Mouse (Mus musculus) macrophage (primary cell): ENCODE data around the gene Fzr1. TPM values are rescaled to one million over a fixed set of nuclear protein-coding genes. Genes with fewer than 3 reads are reported as not detected.

Source experiments
- H3K27ac ChIP-seq: fragments of 350-480 bp; formaldehyde crosslinking; 2 replicates; pipeline ENCODE4 v1.9.0; 2021
- H3K36me3 ChIP-seq: fragments of 350-480 bp; formaldehyde crosslinking; 2 replicates; pipeline ENCODE4 v1.9.0; 2021; ENCODE audit errors: inconsistent target
- H3K4me3 ChIP-seq: fragments of 350-480 bp; formaldehyde crosslinking; 2 replicates; pipeline ENCODE4 v1.9.0; 2021; ENCODE audit errors: inconsistent target
- H3K79me2 ChIP-seq: fragments of 350-480 bp; formaldehyde crosslinking; 2 replicates; pipeline ENCODE4 v1.9.0; 2021; ENCODE audit errors: inconsistent target
- WGBS: methylation state at CpG from one replicate; pipeline ENCODE4 v1.1.7; 2026; ENCODE audit warnings: inconsistent platforms; ENCODE audit not compliant: missing documents; 5-methylcytosine and 5-hydroxymethylcytosine counted together
- polyA plus RNA-seq: library from polyadenylated mRNA; stranded (reverse); fragments of 250-400 nt; gene quantifications from 3 replicates; pipeline ENCODE4 v1.2.4, GENCODE M21; 2018; ENCODE audit warnings: inconsistent platforms

The Fzr1 gene
- polyA plus RNA-seq, 1 experiment from 2014 or later, result 12.9 TPM

DNA sequence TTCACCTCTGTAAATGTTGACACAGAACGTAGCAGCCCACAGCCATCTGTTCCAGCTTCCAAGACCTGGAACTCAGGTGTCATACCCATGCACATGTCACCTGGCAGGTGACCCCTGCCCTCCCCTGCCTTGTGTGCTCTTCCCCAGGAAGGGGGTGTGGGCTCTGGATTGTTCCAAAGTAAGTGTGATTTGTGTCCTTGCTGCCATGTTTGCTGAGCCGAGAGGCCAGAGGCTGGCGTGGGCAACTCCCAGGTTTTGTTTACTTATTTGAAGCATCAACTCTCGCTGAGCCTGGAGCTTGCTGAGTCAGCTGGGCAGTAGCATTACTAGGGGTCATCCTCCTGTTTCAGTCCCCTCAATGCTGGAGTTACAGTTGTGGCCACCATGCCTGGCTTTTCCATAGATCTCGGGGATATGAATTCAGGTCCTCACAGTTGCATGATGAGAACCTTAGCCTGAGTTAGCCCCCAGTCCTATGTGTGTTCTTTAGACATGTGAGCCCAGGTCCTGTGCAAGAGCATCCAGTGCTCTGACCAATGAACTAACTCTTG, 10.3 kb upstream of the Fzr1 start, which contains the start of gene Gm48552:
Gene Gm48552, plus strand, starts transcription at position 501 of the 551 bp plus-strand sequence.
- Histone ChIP-seq H3K36me3 (peaks cover 22% of the 10 kb centered on the region; the same call in 1 of the 2 replicates), H3K4me3 (no peak within 1 kb of the TSS), H3K27ac (peak within 1 kb of the TSS; percentile 41), H3K79me2 (peaks cover 32% of the 10 kb centered on the region)
- 95% methylated on average over 5 of the region's 5 CpGs for WGBS

DNA sequence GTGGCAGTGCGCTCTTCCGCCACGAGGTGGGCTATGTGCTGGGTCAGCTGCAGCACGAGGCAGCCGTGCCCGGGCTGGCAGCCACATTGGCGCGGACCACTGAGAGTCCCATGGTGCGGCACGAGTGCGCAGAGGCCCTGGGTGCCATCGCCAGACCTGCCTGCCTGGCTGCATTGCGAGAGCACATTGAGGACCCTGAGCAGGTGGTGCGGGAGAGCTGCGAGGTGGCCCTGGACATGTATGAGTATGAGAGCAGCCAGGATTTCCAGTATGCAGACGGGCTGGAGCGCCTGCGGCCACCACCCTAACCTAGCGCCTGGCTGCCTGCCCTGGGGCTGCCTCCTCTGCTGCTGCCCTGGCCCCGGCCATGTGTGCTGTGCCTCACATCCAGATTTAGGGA, 9.4 kb upstream of the Fzr1 start:
- WGBS, result 95% methylated on average over 19 of the region's 20 CpGs
- Histone ChIP-seq H3K27ac (no peak overlapping the region), H3K4me3 (no peak overlapping the region), H3K79me2 (peaks cover 32% of the 10 kb centered on the region), H3K36me3 (peaks cover 22% of the 10 kb centered on the region; the same call in 1 of the 2 replicates)

DNA sequence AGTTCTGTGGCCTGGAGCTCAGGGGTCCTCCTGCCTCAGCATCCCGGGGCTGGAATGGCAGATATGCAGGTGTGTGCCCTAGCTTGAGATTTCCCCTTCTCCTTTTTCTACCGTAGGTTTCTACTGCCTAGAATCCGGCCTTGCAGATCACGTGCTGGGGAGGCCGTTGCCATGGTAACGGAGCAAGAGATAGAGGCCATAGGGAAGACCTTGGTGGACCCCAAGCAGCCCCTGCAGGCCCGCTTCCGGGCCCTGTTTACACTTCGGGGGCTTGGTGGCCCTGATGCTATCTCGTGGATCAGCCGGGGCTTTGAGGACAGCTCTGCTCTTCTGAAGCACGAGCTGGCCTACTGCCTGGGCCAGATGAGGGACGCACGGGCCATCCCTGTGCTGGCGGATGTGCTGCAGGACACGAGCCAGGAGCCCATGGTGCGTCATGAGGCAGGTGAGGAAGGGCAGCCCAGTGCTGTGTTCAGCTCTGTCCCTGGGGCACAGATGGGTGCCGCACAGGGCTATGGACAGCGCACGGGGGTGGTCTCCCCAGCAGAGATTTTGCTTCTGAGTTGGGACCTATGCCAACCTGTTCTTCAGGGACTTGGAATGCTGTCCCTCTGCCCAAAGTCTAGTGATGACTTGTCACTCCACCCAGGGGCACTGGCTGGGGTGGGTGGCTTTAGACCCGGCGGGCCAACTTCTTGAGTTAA, 7.4 kb upstream of the Fzr1 start:
- Histone ChIP-seq H3K27ac (no peak overlapping the region), H3K36me3 (peaks cover 22% of the 10 kb centered on the region; the same call in 1 of the 2 replicates), H3K4me3 (peak overlapping the region; percentile 100; the same call in 1 of the 2 replicates), H3K79me2 (peaks cover 32% of the 10 kb centered on the region)
- 86% methylated on average over 22 of the region's 22 CpGs for WGBS

DNA sequence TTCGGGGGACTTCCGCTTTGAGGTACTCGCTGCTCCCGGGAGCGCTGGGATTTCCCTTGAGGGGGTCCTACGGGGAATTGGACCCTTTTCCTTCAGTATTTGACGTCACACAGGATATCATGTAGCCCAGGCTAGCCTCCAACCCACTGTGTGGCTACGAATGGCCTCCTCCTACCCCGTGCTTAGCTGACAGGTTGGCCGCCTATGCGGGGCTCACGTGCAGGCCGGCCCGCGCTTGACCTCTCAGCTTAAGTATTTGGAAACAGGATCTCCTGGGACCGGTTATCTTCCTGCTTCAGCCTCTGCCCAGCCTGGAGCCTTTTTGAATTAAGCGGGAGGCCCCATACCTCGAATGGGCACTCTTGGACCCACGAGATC, 6.3 kb upstream of the Fzr1 start:
- H3K4me3 ChIP-seq, result peak overlapping the region; percentile 100
- H3K79me2 ChIP-seq, result peaks cover 32% of the 10 kb centered on the region
- H3K27ac ChIP-seq, result peak overlapping the region; percentile 89
- WGBS, result 0% methylated on average over 19 of the region's 19 CpGs
- H3K36me3 ChIP-seq, result peaks cover 22% of the 10 kb centered on the region; the same call in 1 of the 2 replicates

DNA sequence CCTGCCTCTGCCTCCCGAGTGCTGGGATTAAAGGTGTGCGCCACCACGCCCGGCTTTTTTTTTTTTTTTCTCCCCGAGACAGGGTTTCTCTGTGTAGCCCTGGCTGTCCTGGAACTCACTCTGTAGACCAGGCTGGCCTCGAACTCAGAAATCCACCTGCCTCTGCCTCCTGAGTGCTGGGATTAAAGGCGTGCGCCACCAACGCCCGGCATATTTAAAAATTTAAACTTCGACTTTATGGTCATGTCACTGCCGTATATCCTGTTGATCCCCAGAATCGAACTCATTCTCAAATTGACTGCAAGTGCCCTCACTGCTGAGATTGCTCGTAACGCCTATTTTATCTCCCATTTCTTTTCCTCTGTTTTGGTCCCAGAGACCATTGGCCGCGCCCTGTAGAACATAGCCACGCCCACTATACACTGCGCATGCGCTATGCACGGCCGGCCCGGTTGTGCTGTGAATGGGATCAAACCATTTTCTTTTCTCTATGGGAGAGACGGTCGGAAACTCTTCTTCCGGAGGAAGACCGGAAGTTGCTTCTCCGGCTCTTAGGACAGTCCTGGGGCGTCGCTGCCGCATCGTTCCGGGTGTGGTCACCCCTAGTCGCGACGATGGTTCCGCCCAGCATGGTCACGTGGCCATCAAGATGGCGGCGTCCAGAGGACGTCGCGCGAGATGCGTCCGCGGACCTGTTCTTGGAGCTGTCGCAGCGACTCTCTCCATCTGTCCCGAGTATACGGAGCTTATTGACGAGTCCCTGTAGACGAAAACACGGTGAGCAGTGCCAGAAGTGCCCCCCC, 5.7 kb upstream of the Fzr1 start, which contains the start of the genes Dohh and Gm48551:
Gene Dohh, plus strand, starts transcription at position 627 of the 803 bp plus-strand sequence.
Gene Gm48551, plus strand, starts transcription at position 665 of the 803 bp plus-strand sequence.
- peak within 1 kb of the TSS; percentile 100 for H3K4me3 ChIP-seq
- peaks cover 22% of the 10 kb centered on the region; the same call in 1 of the 2 replicates for H3K36me3 ChIP-seq
- peaks cover 32% of the 10 kb centered on the region for H3K79me2 ChIP-seq
- WGBS, result 5% methylated on average over 48 of the region's 54 CpGs
- peak within 1 kb of the TSS; percentile 89 for H3K27ac ChIP-seq

DNA sequence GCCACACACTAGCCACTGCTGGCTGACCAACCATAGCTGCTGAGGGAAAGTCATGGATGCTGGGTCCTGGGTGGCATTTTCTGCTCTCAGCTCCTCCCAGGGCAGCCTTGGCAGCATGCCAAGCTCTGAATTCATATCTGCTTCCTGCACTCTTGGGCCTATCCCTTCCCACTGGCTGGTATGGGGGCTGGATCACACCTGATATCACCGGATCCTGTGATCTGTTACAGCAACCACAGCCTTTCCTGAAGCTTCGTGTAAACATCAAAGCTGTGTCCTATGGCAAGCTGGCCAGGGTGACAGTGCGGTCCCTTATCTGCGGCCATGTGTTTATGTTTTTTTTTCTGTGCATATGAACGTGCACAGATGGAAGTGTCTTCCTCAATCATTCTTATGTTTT, 3.7 kb upstream of the Fzr1 start:
- H3K36me3 ChIP-seq, result peaks cover 11% of the 10 kb centered on the region; the same call in 1 of the 2 replicates
- no peak overlapping the region for H3K4me3 ChIP-seq
- 38% methylated on average over 5 of the region's 5 CpGs for WGBS
- no peak overlapping the region for H3K27ac ChIP-seq
- H3K79me2 ChIP-seq, result peaks cover 38% of the 10 kb centered on the region

DNA sequence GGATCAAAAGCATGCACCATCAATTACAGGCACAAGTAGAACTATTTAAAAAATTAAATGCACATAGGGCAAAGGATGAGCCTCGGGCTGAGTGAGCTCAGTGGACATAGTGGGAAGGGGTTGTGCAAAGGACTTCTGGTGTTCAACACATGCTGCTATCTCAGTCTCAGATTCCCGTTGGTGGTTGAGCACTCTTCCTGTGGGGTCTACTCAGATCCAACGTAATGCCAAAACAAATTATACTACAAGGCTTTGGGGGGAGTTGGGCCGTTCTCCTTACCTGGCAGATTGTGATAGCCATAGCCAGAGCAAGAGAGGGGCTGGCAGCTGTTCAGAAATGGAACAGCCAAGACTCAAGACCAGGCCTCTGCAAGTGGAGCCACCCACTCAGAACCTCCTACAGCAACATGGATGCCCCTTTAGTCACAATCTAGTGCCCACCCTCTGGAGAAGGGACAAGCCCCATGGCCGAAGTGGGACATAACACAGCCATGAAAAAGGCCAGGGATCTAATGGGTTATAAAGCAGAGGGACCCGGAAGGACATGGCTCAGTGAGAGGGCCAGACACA, 1.6 kb upstream of the Fzr1 start:
- 83% methylated on average over 6 of the region's 6 CpGs for WGBS

DNA sequence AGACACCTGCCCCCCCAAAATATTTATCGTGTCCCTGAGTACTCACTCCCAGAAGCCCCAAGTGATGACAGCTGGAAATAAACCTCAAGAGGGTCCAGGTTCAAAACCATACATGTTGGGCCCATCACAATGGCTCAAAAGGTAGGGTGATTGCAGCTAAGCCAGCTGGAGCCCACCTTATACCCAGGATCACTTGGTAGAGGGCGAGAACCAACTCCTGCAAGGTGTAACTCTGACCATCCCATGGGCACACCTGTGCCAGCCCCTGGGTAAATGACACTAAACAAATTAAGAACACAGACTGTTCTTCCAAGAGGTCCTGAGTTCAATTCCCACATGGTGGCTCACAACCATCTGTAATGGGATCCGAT, 852 bp upstream of the Fzr1 start:
- peak overlapping the region; percentile 69 for H3K27ac ChIP-seq
- peak overlapping the region; percentile 54 for H3K4me3 ChIP-seq
- peaks cover 6% of the 10 kb centered on the region for H3K36me3 ChIP-seq
- WGBS, result 53% methylated on average over 3 of the region's 3 CpGs
- peaks cover 39% of the 10 kb centered on the region for H3K79me2 ChIP-seq

More for the DNA sequence above, 1.6 kb upstream of the Fzr1 start:
- no peak overlapping the region for H3K4me3 ChIP-seq
- H3K79me2 ChIP-seq, result peaks cover 38% of the 10 kb centered on the region
- H3K36me3 ChIP-seq, result peaks cover 3% of the 10 kb centered on the region; the same call in 1 of the 2 replicates
- H3K27ac ChIP-seq, result no peak overlapping the region

DNA sequence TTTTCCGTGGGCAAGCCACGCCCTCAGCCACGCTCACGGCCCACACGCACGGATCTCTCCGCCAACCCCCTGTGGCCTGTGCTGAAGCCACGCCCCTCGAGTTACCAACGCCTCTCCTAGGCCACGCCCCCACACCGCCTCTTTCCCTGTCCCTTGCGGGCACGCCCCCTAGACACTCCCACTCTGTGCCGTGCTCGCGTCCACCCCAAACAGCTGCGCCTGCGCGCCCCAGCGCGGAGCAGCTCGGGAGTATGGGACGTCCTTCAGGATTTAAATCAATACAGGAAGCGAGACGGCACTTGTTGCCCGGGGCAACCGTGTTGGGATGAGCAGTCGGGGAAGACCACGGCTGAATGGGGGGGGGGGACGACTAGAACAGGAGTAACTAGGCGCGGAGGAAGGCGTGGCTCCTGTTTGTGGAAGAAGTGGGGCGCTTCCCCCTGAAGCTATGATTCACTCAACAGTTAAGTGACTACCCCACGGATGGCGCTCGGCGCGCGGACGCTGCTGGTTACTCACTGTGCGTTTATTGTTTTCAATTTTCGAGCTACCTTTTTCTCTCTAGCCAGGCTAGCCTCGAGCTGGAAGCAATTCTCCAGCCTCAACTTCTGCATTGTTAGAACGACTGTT, 352 bp upstream of the Fzr1 start:
- Histone ChIP-seq H3K27ac (peak overlapping the region; percentile 69), H3K36me3 (peaks cover 11% of the 10 kb centered on the region), H3K79me2 (peaks cover 44% of the 10 kb centered on the region), H3K4me3 (peak overlapping the region; percentile 54)
- WGBS, result 1% methylated on average over 38 of the region's 46 CpGs

DNA sequence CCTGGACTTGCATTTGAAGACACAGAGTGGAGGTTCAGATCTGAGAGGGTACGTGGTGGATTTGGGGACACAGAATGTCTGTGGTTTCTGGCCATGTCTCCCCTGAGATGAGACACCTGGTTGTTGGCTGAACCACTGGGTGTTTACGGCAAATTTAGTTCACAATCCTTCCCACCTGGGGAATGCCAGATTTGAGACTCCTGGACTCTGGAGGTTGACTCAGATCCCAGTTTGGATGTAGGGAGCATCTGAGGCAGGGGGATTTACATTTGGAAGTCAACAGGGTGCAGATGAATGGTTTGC, 1.0 kb downstream of the Fzr1 start:
- Histone ChIP-seq H3K36me3 (peaks cover 21% of the 10 kb centered on the region), H3K27ac (peak overlapping the region; percentile 64), H3K4me3 (peak overlapping the region; percentile 82), H3K79me2 (peaks cover 58% of the 10 kb centered on the region)
- WGBS, result 75% methylated on average over 2 of the region's 2 CpGs

DNA sequence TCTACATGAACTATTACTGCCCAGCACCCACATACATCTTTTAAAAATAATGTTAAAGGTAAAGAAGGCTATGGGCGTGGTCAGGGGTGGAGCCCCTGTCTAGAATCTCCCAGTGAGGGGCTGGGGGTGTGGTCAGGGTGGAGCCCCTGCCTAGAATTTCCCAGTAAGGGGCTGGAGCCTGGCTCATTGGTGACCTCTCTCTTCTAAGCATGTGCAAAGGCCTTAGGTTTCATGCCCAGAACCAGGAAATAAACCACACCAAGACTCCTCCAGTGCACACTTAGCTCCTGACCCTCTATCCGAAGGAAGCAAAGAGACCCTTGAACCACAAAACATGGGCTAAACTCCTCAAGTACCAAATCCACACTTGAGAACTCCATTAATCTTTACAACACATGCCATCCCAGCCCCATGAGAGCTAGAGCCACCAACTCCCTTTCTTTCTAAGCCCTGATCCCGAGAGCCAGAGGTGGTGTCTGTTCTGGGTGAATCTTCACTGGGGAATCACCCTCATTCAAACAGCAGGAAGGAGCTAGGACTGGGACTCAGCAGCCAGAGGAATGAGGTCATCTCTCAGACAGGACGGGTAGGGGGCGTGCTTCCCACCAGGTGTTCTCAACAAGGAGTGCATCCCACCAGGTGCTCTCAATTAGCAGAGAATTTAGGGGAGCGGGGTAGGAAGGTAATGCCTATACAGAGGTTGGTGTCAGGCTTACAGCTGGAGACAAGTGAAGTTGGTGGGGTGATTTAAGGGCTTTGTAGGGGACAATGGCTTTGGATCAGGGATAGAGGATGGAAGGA, 1.6 kb downstream of the Fzr1 start:
- peaks cover 63% of the 10 kb centered on the region for H3K79me2 ChIP-seq
- 0 out of 2 replicates have a peak overlapping the region, but pooled peaks have one; percentile 64 for H3K27ac ChIP-seq
- peak overlapping the region; percentile 82 for H3K4me3 ChIP-seq
- peaks cover 23% of the 10 kb centered on the region for H3K36me3 ChIP-seq
- 53% methylated on average over 6 of the region's 6 CpGs for WGBS

DNA sequence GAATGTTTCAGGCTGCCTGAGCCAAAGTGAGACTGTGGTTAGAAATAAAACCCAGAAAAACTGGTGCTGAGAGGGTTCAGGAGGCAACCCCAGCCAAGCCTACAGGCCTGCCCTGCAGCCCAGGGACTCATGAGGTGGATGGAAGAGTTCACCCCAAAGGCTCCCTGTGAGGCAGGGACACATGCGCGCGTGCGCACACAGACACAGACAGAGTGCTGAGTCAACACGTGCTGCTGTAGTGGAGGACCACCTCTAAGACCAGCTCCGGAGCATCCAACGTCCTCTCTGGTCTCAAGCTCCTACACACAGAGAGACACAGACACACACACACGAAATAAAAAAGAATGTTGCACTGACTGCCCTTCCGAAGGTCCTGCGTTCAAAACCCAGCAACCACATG, 3.0 kb downstream of the Fzr1 start:
- H3K79me2 ChIP-seq, result peaks cover 67% of the 10 kb centered on the region
- H3K4me3 ChIP-seq, result no peak overlapping the region
- peaks cover 35% of the 10 kb centered on the region for H3K36me3 ChIP-seq
- no peak overlapping the region for H3K27ac ChIP-seq
- 94% methylated on average over 10 of the region's 10 CpGs for WGBS

DNA sequence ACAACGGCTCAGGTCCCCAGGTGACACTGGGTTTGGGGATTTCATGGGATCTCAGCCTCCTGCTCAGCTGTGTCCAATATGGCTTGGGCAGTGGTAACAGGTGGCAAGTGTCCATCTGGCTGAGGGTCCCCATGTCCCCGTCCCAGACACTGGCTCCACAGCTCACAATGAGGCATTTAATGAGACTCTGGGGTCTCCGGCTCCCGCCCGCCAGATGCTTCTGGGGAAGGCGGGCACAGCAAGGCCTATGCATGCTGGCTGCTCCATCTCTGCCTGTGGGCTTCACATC, 11.2 kb downstream of the Fzr1 start:
- Histone ChIP-seq H3K79me2 (peaks cover 24% of the 10 kb centered on the region), H3K4me3 (no peak overlapping the region), H3K27ac (0 out of 2 replicates have a peak overlapping the region, but pooled peaks have one; percentile 36), H3K36me3 (peaks cover 61% of the 10 kb centered on the region)
- 93% methylated on average over 5 of the region's 6 CpGs for WGBS
